Mouse (Mus musculus) testis, postnatal 14 days (tissue): ENCODE results near the gene Nmnat2.

Experiments
- DNase-seq: peaks from one replicate; pipeline ENCODE4 v3.0.0; 2021; ENCODE audit warnings: low spot score

The Nmnat2 gene

DNA sequence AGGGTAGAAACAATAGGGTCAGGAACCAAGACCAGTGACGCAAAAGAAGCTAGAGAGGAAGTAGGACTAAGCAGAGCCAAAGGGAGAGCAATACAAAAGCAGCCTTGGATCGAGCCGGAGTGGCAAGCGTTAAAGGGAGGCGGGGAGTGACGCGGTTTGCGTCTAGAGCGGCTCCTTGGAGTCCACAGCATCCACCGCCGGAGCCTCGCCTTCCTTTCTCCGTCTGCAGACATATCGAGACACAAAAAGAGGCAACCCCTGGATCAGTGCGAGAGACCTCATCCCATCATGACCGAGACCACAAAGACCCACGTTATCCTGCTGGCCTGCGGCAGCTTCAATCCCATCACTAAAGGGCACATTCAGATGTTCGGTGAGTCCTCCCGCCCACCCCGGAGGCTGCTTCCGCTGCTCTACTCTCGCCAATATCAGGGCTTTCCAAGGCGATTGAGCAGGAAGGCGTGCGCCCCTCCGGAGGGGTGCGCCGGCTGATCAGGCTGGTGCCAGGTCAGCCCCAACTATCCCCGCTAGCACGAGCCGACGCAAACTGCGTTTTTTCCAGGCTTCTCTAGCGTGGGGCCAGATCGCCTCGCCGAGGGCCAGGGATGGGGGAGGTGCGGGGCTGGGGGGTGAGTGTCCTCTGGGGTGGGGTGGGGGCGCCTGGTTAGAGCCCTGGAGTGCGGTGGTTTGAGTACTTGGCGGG lies at the start of gene Nmnat2:
Gene Nmnat2, plus strand, starts transcription at position 173 of the 703 bp plus-strand sequence.
- DNase-seq: no peak

- DNase-seq: no peak
These were observed 41.0 kb upstream of the Nmnat2 start for GRCm38 (mm10) chr1:152913483-152914460.

DNA sequence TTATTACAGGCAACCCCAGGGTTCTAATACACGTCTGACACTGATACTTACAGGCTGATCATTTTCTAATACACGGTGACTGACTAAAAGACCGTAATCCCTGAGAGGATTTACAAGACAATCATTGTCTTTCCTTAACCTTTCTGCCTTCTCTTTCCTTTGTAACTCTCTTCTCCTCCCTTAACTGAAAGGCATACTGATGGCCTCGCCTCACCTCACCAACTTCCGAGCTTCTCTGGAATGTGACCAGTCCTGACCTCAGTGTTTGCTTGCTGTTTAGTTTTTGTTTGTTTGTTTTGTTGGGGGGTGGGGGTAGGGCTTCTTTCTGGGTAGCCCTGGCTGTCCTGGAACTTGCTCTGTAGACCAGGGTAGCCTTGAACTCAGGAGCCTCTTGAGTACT lies 39.0 kb upstream of the Nmnat2 start:
- DNase-seq: no peak

- no peak for DNase-seq
These were observed 37.9 kb upstream of the Nmnat2 start for GRCm38 (mm10) chr1:152916936-152917335.

DNA sequence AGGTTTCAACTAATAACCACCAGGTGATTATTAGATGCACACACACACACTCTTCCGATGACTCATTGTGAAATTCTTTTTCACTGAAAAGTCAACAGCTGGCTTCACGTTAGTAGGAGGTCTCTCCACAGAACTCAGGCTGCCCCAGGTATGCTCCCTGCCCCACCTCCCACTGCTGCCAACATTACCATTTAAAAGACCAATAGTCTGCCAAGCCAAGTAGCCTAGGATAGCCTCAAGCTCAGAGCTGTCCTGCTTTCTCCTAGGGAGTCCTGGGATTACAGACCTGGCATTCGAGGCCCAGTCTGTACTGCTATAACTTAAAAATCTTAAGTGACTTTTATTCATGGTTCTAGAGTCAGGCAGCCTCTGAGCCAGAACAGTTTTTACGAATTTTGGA lies 37.2 kb upstream of the Nmnat2 start:
- no peak for DNase-seq

GRCm38 (mm10) chr1:152921786-152922185 lies 33.0 kb upstream of the Nmnat2 start:
- no peak for DNase-seq

DNA sequence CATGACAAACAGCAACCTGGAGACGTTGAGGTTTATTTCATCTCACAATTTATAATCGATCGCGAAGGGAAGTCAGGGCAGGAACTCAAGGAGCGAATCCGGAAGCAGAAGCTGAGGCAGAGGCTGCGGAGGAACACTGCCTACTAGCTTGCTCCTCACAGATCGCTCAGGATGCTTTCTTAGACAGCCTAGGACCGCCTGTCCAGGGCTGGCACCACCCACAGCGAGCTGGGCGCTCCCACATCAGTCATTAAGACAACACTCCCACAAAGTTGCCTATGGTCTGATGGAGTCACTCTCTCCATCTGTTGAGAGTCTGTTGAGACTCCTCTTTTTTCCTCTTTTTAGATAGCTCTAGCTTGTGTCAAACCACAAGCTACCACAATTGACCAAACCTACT lies 20.8 kb upstream of the Nmnat2 start:
- DNase-seq: no peak

DNA sequence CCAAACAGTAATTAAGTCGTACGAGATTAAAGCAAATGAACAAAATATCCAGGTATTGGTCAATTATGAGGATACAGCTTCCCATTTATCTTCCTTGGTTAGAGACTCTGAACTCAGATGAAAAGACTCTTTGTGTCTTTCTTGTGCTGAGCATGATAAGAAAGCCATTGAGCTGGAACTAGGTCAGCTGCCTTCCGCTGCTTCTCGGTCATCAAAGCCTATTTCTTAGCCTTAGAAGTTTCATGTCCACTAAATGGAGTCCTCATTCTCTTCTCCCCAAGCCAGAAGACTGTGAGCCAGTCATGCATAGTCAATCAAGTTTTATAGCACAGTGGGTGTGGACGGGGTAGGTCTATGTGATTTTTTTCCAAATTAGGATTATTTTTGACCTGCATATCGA lies 19.3 kb upstream of the Nmnat2 start:
- no peak for DNase-seq

DNA sequence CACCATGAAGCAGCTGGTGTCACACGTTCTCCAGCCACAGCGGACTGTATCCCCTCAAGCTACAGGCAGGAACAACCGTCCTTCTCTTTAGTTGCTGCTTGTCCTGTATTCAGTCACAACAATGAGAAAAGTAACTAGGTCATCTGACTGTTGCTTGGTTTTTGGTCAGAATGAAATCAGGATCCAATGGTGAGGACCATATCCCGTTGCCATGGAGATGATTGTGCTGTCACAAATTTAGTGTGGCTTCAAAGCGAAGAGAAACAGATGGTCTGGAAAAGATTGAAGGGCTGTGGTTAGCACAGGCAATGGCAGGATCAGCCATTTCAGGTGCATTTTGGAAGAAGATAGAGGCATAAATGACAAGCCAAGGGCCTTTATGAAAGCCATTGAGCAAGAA lies 18.4 kb upstream of the Nmnat2 start:
- no peak for DNase-seq

DNA sequence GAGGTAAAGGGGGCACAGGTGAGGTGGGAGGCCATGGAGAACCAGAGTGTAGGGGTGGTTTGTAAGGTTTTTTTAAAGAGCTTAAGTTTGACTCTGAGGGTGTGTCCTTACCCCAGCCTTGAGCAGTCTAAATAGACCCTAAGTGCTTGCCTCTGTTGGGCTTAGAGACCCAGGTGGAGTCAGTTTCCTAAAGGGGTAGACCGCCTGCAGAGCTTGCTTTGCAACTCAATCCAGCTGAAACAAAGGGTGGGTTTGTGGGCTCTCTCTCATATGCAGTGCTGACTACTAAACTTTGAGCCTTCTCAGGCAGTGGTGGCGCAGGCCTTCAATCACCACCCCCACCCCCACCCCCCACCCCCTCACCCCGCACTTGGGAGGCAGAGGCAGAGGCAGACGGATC lies 11.8 kb upstream of the Nmnat2 start:
- no peak for DNase-seq

- no peak for DNase-seq
These were observed 626 bp upstream of the Nmnat2 start for GRCm38 (mm10) chr1:152954167-152954566.

GRCm38 (mm10) chr1:152955564-152956211 lies 895 bp downstream of the Nmnat2 start:
- no peak for DNase-seq

- peak; percentile 67 for DNase-seq
These were observed 1.4 kb downstream of the Nmnat2 start for GRCm38 (mm10) chr1:152956221-152956620.

GRCm38 (mm10) chr1:152964344-152964743 lies 9.6 kb downstream of the Nmnat2 start:
- no peak for DNase-seq

DNA sequence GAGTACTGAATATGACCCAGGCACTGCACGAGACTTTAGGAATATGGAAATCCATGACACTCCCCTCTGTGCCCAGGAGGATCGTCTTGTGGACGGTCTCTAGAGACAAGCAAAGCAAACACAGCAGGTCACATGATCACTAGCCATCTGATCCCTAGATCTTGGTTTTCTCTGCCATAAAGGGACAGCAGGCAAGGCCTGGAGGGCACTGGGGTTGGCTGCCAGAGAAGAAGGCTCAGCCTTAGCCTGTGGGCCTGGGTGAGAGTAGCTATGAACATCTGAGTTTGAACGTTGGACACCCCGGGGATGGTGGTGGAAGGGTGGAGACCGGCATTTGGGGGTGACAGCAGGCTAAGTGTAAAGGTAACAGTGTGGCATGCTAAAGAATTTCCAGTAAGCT lies 11.4 kb downstream of the Nmnat2 start:
- DNase-seq: no peak

DNA sequence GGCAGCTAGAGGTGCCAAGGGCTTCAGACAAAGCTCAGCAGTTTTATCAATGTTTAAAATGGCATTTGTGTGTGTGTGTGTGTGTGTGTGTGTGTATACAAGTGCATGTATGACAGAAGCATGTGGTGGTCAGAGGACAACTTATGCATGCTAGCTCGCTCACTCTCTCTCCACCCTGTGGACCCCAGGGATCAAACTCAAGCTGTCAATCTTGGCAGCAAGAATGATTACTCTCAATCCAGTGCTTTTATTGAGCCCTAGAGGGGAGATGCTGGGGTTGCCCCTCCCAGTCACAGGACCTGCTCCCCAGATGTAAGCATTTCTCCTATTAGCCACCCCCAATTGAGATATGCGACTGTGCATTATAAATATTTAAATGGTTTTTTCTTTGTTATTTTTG lies 11.9 kb downstream of the Nmnat2 start:
- DNase-seq: no peak

DNA sequence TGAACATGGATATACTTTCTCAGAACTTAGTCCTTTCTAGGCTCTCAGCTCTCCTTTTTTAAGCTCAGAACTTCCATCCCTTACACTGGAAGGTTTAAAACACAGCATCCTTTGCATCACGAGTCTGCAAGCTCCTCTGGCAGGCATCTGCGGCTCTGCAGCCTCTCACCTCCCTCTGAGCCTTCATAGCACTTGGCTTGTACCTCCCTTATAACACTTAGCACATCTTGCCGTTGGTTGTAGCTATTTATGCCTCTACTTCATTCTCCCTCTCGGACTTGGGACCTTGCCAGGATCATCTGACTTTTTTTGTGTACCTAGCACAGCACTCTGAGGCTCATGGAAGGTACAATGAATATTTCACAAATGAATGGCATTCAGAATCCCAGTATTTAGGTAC lies 14.3 kb downstream of the Nmnat2 start:
- no peak for DNase-seq

DNA sequence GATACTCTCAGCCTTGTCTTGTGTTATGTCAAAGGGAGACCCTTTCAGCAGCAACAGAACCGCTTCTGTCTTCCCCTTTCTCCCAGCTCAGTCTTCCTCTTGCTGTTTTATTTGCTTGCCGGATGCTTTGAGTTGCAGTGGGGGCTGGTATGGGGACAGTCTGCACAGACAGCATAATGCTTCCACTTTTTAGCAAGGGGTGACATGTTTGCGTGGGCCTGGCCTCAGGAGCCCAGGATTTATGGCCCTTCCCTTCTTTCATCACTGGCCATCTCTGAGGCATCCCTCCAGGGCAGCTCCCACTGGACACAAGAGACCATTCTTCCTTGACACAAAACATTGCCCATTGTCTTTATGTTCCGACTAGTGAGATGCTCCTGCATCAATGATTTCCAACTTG lies 18.2 kb downstream of the Nmnat2 start:
- DNase-seq: no peak

DNA sequence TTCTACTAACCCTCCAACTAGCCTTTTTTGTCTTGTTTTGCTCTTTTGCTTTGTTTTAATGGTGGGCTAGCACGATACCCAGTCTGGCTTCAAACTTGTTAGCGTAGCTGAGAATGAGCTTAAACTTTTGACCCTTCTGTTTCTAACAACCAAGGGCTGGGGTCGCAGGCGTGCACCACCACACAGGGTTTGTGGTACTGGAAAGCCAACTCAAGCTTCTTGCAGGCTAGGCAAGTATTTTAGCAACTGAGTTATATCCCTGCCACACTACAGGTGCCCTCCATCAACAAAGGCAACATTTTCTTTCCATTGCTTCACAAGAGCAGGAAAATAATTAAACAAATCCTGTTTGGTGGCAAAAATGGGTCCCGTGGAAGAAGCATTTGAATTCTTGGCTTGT lies 18.6 kb downstream of the Nmnat2 start:
- DNase-seq: no peak

DNA sequence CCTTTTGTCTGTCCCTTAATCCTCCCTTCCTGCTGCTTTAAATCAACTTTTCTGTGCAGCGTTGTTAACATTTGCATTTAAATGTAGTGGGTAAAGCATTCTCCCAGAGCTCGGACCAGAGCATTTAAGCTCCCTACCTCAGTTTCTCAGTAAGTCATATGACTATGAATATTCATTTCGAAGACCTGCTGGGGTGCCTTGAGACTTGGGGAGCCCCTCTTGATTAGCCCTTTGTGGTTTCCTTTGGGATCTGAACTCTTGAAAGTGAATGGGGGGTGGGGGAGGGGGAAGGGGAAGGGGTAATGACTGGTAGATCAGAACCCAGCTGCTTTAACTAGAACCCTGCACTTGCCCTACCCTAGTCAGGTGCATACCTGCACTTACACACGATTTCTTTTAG lies 19.1 kb downstream of the Nmnat2 start:
- DNase-seq: no peak

- no peak for DNase-seq
These were observed 20.4 kb downstream of the Nmnat2 start for GRCm38 (mm10) chr1:152975144-152975543.

- DNase-seq: no peak
These were observed 23.9 kb downstream of the Nmnat2 start for GRCm38 (mm10) chr1:152978700-152979099.

DNA sequence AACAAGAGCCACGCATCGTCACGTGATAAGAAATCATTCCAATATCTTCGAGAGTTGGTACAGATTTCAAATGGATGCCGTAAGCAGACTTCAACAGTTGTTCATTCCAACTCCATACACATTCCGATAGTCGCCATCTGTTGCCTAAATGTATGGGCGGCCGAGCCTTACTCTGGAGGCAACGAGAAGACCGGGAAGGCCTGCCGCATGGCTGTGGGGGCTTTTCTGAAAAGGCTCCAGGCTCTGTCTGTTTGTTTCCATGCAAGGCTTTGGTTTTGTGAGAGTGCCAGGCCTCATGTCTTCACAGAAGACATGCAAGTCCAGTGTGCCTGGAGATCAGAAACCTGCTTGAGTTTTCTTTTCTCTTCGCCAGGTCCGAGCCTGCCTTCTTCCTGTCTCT lies 28.6 kb downstream of the Nmnat2 start:
- no peak for DNase-seq
